Mouse (Mus musculus) cerebellum, adult 11 months (tissue): ENCODE data around the gene C1qbp.
A peak's percentile ranks its signal among the peaks of the same experiment; 100 is the strongest.

Source experiments
- DNase-seq: peaks from one replicate; pipeline ENCODE4 v3.0.0; 2022

C1qbp gene

DNA sequence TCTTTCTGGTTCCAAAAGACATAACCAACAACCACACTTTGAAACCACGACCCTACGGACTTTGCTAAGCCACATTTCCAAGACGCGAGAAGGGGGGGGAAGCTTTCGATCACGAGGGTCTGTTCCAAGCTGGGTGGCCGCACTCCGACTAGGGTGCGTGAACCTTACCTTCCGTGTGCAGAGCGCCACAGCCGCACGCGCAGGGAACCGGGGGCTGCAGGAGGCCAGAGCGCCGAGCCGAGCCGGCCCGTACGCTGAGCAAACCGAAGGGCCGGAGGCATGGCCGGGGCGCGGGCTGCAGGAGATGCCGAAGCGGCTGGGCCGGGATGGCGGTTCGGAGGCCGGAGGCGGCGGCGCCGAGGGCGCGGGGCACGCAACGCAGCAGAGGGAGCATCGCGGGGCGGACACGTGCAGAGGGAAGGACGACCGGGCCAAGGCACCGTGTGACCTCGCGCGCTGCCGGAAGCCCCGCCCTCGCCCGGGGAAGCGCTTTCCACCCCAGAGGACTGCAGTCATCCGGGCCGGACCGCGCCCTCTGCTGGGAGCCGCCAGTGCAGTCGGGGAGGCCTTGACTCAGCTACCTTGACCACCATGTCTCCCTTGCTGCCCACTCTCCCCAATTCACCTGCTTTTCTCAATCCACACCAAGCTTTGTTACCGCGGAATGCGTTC is at the start of gene C1qbp:
TSS of gene C1qbp (minus strand) at position 470 of the 672 bp plus-strand sequence.
- peak; percentile 91 for DNase-seq

DNA sequence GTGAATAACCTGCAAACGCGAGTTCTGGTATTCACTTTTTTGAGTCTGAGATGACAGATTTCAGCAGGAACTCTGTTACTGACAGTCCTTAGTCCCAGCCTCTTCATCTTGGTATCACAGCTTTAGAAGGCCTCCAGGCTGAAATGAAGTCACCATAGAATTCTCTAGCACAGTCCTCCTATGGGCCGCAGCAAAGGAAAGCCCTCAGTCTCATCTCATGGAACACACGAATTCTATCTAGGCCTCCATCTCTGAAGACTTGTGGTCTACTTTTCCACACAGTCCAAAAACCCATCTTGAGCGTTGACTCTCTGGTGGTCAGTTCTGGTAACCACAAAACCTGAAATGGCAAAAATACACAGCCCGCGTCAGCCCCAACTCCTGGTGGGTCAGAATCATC is 49.2 kb upstream of the C1qbp start:
- no peak for DNase-seq

DNA sequence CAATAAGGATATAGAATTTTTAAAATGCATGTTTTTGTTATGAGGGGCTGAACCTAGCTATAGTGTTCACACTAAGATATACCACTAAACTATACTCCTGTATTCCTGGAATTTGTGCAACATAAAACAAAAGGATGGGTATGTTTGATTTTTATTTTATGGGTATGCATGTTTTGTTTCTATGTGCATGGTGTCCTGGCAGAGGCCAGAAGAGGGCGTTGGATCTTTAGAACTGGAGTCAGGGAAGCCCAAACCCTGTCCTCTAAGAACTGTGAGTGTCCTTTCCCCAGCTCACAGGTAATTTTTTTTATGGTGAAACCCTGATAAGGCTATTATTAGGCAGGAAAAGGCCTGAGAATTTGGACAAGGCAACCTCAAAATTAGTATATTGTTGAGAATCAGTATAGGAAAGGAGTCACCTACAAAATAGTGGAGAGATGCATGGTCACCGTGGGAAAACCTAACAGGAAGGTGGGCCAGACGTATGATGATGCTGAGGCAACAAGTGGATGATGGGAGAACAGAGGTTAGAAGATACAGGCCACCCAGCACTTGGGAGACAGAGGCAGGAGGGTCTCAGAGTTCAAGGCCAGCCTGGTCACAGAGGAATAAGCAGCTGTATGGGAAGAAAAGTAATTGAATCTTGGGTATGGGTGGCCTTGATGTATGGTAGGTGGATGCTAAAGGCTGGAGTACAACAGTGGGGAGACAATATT is 46.7 kb upstream of the C1qbp start:
- DNase-seq, result no peak

DNA sequence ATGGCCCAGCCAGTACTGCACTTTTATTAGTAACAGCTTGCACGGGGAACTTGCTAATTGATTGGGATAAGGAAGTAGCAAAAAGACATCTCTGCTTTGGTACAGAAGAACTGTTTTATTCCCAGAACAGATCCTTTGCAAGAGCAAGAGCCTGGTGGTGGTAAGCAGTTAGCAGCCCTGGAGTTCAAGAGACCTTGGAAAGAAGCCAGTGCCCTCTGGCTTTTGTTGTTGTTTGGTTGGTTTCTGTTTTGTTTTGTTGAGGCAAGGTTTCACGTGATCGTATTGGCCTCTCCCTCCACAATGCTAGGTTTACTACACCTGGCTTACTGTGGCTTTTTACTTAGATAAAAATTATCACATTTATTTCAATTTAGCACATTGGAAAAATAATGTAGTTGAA is 45.5 kb upstream of the C1qbp start:
- no peak for DNase-seq

DNA sequence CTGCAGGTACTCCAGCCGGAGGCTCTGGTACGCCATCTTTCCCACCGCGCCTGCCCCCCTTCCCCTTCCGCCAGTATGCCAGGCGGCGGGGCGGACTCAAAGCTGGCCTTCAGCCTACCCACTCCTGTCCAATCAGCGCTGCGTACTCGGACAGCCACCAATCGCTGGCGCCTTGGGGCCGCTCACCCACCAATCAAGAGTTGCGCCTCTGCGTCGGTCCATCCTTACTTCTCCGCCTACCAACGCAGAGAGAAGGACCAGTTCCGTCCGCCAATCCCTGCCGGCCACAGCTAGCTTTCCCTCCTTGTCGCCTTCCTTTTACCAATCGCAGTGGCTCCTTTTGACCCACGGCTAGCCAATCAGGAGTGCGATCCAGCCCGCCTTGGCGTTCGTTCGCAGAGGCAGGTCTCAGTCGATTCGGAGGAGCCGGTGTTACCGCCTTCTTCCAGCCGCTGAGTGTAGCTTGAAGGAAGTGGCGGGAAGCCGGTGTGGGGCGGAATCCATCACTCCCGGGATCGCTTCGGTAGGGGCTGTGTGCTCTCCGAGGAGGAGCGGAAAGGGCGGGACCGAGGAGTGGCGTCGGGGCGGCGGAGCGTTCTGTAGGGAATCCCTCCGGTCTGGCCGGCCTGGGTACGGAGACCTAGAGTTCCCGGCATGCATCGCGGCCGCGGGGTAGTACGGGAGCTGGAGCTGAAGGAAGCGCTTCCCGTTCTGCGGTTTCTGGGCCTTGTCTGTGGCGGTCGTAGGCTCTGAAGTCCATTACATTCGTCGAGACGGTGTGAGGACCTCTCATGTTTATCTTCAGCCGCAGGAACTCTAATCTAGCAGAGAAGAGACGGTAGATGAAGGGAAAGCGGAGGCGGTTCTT is 36.6 kb upstream of the C1qbp start, which contains the start of the genes Mis12 and Derl2:
TSS of gene Mis12 (plus strand) at position 411 of the 868 bp plus-strand sequence.
TSS of gene Derl2 (minus strand) at position 641 of the 868 bp plus-strand sequence.
- peak; percentile 98 for DNase-seq

DNA sequence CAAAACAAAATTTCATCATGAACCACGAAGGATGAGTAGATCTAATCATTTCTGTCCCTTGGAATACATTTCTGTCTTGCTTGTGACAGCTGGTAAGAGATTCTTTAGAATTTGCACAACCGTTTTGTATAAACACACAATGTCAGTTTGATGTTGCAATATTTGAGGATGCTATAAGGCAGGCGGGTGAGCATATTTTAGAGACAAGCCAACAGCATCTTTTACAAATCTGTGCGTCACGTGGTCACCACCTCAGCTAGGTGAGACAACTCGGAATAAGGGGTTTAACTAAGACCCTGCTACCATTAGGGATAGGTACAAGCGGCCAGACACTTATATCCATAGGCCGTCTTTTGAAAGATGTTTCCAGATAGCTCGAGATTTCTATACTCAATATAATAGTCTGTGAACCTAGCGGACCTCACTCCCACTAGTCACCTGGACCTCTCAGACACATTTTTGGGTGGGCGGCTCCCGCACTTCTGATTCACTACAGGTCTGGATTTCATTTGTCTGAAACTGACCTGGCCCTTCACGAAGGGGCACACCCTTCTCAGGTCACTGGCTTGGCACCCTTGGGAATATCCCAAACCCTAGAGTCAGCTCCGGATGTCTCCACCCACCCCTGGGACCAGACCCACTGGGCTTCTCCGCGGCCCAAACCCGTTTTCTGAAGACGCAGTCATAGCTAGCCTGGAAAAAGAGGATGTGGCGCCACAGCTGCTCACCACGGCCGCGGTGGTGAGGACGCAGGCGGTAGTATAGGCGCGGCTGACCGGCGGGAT is 35.8 kb upstream of the C1qbp start:
- no peak for DNase-seq

DNA sequence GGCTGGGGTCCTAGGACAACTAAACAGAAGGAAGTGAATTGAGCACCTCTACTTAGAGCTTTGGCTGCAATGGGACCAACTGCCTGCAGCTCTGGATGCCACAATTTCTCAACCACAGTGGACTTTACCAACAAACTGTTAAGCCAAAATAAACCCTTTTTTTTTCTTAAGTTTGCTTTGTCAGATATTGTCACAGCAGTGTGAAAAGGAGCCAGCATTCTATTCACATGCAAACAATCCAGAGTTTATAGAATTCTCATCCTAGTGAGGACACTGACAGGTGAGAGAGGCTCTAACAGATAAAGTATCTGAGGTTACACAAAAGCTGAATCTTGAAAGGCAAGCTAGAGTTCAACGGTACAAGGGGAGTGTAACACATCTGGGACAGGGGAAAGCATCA is 34.2 kb upstream of the C1qbp start:
- no peak for DNase-seq

DNA sequence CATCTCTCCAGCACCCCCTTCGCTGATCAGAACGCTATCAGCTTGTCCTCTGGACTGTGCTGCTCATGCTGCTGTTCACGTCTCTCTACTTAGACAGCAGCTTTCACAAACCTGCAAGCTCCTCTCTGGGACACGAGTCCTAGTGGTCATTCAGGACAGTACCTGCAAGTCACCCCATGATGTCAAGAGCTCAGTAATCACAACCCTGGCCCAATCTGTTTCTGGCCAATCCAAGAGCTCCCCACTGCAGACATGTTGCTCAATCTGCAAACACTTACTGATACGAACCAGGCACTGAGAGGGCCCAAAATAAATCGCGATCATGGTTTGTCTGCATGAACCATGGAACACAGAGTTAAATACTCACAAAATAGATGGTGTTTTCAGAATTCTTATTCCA is 29.9 kb upstream of the C1qbp start:
- no peak for DNase-seq

DNA sequence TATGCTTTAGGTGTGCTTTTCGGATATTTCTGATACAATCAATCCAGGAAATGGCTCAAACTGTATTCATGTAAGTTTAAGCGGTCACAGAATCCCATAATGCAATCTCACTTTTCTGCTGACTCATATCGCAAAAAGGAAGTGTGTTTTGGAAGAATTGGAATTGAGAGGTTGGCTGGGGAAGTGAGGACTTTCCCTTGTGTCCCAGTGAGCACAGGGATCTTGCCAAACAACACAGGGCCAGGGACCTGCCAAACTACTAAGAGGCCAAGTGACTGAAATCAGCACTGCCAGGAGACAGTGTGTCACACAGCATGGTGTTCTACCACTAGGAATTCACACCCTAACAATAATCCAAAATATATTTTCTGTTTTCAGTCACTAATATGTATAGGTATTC is 25.5 kb upstream of the C1qbp start:
- DNase-seq, result no peak

DNA sequence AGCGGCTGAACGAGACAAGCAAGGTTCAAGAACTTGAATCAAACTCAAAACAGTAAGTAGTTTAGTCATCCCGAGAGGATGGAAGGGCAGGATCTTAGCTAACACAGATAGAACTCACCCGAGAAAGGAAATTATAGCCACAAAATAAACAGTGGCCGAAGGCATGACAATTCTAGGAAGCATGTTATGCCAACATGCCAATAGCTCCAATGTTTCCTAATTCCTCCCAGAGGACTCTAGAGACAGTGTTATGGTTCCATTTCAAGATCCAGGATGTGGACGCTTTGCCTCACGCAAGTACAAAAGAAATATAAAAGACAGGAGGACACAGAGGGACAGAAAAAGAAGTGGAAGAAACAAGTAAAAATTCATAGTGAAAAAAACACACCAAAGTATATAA is 25.0 kb upstream of the C1qbp start:
- DNase-seq, result no peak

DNA sequence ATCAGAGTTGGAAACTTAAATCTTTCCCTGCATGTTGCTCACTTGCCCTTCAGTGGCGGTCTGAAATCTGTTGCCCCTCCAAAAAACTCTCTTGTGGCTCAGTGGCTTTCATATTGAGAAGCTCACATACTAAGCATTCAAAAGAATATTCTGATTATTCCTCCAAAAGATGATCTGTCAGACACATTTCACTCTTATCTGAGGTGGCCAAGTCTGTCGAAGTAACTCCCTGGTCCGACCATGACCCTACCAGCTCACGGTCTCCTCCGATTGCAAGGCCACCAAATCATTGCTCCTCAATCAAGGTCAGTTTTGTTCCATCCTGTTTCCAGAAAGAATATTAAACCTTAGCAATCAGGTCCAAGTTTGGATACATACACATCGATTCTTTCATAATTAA is 24.2 kb upstream of the C1qbp start:
- no peak for DNase-seq

DNA sequence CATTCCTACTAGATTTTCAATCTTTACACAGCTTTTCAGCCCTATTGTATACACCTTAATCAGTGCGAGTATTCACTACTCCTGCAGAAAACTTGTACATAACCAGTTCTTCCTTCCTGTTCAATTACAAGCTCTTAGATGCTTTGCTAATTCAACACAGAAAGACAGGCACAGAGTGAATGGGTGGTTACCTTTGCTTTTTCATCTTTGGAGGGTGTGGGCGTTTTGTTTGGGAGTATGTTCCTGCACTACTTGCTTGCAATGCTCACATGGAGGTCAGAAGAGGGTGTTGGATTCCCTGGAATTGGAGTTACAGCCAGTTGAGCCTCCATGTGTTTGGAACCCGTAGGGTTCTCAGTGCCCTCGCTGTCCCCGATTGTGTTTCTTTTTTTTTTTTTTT is 22.2 kb upstream of the C1qbp start:
- no peak for DNase-seq

DNA sequence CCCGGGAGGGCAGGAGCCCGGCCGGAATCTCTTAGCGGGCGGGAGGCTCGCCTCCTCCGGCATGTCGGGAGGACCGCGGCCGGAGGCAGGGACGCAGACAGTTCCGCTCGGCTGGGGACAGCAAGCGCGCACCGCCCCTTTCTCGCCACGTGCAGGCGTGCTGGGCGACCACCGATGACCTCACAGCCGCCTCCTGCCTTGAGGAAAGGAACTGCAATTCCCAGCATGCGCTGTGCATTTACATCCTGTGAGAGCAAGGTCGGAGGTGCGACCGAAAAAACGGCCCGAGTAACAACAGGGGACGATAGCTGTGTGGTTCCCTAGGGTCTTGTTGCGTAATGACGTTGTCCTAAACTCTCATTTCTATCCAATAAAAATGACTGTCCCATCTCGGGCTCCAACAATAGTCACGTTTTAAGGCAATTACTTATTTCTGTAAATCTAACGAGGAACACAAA is 21.5 kb upstream of the C1qbp start, which contains the start of gene Dhx33:
TSS of gene Dhx33 (minus strand) at position 122 of the 458 bp plus-strand sequence.
- peak; percentile 95 for DNase-seq

DNA sequence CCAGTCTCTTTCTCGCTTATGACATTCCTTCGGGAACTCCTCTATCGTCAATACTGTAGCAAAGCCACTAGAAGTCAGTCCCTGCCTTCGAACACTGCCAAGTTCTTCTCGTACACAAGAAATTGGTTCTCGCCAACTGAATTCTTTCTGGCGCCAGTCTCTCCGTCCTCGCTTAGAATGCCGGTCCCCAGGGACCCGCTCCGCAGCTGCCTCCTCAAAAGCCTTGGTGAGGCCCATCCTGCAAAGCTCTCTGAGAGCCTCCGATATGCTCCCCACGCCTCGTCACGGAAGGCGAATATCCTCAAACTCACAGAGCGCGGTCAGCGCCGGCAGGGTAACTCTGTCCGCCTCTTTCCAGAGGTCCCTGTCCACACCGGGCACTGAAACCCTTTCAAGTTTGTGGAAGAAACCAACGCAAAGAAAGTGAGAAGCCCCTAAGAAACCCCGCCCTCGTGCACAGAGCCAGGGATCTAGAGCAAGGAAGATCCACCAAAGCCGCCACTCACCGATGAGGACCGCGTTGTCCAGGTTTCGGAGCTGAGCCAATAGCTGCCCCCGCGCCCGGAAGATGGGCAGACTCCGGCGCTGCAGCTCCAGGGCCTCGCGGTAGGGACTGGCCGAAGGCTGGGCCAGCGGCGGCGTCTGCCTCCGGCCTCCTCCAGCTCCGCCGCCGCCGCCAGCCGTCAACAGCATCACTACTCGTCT is 20.9 kb upstream of the C1qbp start:
- DNase-seq, result no peak

DNA sequence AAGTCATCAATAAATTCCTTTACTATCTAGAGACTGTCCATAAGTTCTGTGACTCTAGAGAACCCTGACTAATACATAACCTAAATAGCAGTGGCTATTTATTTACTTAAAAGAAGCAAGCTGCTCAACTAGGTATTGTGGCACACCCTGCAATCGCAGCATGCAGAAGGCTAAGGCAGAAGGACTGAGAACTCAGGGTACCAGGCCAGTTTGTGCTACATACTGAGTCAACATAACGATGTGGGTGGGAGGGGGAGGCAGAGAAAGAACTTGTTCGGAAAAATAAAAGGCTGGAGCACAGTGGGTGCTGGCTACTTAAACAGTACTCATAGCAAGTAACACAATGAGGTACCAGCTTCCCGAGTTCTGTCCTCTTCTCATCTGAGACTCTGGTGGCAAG is 18.3 kb upstream of the C1qbp start:
- DNase-seq, result no peak

DNA sequence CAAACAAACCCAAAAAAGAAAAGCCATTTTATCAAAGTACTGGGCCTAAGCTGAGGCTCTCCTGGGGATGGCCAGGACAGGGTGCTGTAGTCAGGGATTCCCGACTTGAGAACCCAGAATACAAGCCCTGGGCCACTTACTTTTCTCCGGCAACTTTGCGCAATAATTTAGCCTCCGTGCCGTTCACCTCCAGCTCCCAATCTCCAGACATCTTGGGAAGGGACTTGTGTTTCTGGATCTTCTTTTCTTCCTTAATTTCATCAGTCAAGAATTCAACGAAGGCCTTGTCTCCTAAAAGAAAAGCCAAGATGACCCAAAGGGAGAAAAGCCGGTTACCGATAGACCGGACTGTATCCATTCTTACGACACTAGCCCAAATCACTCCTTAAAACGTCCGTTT is 796 bp downstream of the C1qbp start:
- DNase-seq, result no peak

DNA sequence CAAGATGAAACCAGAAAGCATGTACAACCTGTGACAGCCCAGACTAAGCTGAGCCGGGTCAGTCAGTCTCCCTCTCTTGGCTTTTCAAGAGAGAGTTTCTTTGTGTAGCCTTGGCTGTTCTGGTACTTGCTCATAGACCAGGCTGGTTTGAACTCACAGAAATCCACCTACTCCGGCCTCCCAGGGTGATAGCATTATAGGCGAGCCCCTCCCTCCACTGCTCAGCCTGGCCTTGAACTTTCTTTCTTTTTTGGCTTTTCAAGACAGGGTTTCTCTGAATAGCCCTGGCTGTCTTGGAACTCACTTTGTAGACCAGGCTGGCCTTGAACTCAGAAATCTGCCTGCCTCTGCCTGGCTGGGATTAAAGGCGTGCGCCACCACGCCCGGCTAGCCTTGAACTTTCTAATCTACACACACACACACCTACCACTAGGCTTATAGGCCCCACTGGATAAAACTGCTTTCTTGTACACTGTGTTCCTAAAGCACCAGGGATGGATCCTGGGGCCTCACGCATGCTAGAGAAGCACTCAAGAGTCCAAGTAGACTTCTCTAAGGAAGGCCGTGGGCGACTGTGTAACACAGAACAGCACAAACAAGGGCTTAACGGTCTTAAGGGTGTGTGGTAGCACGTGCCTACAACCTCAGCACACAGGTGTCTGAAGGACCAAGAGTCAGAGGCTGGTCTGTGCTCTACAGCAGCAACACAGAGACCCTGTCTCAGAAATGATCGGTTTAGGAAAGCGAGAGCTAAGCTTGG is 1.9 kb downstream of the C1qbp start:
- DNase-seq, result no peak

DNA sequence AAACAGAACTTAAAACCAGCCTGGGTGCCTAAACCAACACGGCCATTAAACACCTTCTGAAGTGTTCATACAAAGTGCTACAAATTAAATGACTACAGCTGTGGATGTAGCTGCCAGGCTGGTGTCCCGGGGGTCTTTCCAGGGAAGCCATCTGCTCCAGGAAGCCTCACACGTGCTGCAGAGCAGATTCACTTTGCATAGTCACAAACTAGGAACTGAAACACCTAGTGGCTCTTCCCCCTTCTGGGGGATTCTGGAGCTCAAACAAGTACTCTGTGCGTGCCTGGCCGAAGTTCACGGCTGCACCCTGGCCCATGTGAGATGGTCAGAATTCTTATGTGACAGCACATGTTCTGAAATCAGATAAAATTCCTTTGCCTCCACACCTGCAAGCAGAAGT is 2.6 kb downstream of the C1qbp start:
- no peak for DNase-seq

DNA sequence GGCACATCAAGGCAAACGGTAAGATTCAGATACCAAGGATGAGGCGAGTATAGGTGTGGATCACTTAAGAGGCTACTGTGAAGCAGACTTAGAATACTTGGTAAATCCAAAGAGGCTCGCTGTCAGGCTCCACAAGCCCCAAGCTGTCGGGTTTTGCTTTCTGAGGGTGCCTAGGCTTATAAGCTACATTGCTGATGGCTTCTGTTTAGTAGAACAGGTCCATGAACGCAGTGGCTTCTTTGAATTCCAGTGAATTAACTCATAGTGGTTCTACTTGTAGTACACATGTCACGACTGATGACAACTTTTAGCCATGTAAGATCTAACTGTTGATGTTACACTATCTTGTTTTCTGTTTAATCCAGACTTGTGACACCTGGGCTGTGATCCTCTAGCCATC is 5.5 kb downstream of the C1qbp start:
- no peak for DNase-seq

DNA sequence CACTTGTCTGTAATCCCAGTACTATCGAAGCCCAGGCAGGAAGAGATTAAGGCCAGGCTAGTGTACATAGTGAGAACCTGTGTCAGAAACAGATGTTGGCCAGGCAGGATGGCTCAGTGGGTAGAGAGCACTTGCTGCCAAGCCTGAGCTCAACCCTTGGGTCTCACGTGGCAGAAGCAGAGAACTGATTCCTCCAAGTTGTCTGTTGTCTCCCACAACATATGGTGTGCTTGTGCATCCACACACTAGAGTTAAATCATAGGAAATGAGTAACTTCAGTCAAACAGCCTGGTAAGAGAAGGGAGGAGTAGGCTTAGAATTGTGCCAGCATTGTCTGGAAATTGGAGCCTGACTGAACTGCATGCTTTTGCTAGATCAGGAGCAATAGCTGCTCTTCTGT is 7.6 kb downstream of the C1qbp start:
- DNase-seq, result no peak

DNA sequence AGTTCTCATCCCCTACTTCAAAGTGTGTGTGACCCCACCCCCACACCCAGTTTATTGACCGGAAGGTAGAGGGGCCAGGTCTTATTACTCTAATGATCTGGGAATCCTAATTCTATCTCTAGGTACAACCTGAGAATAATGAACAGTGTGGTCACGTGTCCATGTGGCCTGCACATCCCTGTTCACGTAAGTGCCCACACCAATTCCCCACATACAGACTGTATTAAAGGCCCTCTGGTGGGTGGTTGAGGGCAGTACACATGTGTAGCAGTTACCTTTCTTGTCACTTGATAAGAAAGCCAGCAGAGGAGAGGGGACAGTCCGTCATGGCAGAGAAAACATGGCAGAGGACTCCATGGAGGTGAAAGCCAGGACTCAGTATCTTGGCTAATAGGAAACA is 8.9 kb downstream of the C1qbp start:
- no peak for DNase-seq
